Mouse (Mus musculus) right cerebral cortex, adult 2 months (tissue): ENCODE measurements around the gene Tlcd1.
A peak's percentile ranks its signal among the peaks of the same experiment; 100 is the strongest.
"Not testable (repeated sequence)": the region's sequence is repeated elsewhere in the genome, so short reads cannot be mapped to it uniquely, and the experiment has no call there.

Source experiments
- DNase-seq, 2 experiments: peaks; one replicate each; pipeline ENCODE4 v3.0.0; 2021 to 2022; ENCODE audit warnings: low spot score in 2 of 2

The Tlcd1 gene

GRCm38 (mm10) chr11:78176402-78176862 lies at the start of gene Tlcd1, which contains the start of gene Nek8:
Gene Tlcd1, plus strand, starts transcription at chr11:78176711.
Gene Nek8, minus strand, starts transcription at chr11:78176675.
- DNase-seq, result peak; percentile 80 to 89

- no peak for DNase-seq
These were observed 49.8 kb upstream of the Tlcd1 start for GRCm38 (mm10) chr11:78126739-78127138.

- no peak for DNase-seq
These were observed 47.1 kb upstream of the Tlcd1 start for GRCm38 (mm10) chr11:78129458-78129857.

GRCm38 (mm10) chr11:78133915-78134314 lies 42.6 kb upstream of the Tlcd1 start:
- no peak for DNase-seq

GRCm38 (mm10) chr11:78134344-78134743 lies 42.2 kb upstream of the Tlcd1 start:
- no peak for DNase-seq

GRCm38 (mm10) chr11:78135314-78135713 lies 41.2 kb upstream of the Tlcd1 start:
- DNase-seq, result not testable (repeated sequence)

- no peak for DNase-seq
These were observed 40.4 kb upstream of the Tlcd1 start for GRCm38 (mm10) chr11:78136132-78136531.

- no peak for DNase-seq
These were observed 38.9 kb upstream of the Tlcd1 start for GRCm38 (mm10) chr11:78137584-78137983.

GRCm38 (mm10) chr11:78138023-78138422 lies 38.5 kb upstream of the Tlcd1 start:
- DNase-seq, result no peak

GRCm38 (mm10) chr11:78140665-78141064 lies 35.8 kb upstream of the Tlcd1 start:
- DNase-seq, result no peak

GRCm38 (mm10) chr11:78143520-78143919 lies 33.0 kb upstream of the Tlcd1 start:
- DNase-seq, result no peak

- no peak for DNase-seq
These were observed 30.3 kb upstream of the Tlcd1 start for GRCm38 (mm10) chr11:78146168-78146567.

GRCm38 (mm10) chr11:78146707-78147543 lies 29.6 kb upstream of the Tlcd1 start:
- DNase-seq, result no peak

GRCm38 (mm10) chr11:78151161-78151560 lies 25.4 kb upstream of the Tlcd1 start:
- no peak for DNase-seq

- peak; percentile 65 to 86 for DNase-seq
These were observed 23.9 kb upstream of the Tlcd1 start for GRCm38 (mm10) chr11:78152299-78153231.

- no peak for DNase-seq
These were observed 22.7 kb upstream of the Tlcd1 start for GRCm38 (mm10) chr11:78153778-78154177.

GRCm38 (mm10) chr11:78155674-78156073 lies 20.8 kb upstream of the Tlcd1 start:
- DNase-seq, result no peak

- no peak for DNase-seq
These were observed 20.3 kb upstream of the Tlcd1 start for GRCm38 (mm10) chr11:78156156-78156699.

- peak; percentile 81 to 85 for DNase-seq
These were observed 17.4 kb upstream of the Tlcd1 start for GRCm38 (mm10) chr11:78159096-78159495.

- DNase-seq, result no peak
These were observed 17.0 kb upstream of the Tlcd1 start for GRCm38 (mm10) chr11:78159557-78159956.

GRCm38 (mm10) chr11:78160171-78160570 lies 16.3 kb upstream of the Tlcd1 start:
- no peak for DNase-seq

GRCm38 (mm10) chr11:78160675-78161074 lies 15.8 kb upstream of the Tlcd1 start:
- DNase-seq, result no peak
